Mouse (Mus musculus) lung, adult 2 months (tissue): Measurements from ENCODE around the gene Peli1.

ENCODE experiments used
- CTCF ChIP-seq: fragments of 200-500 bp; IDR thresholded peaks from 2 replicates; pipeline ENCODE4 v1.5.1; 2011; ENCODE audit warnings: mild to moderate bottlenecking, low read length, control low read depth; ENCODE audit not compliant: insufficient read depth
- POLR2A ChIP-seq: fragments of 200-500 bp; IDR thresholded peaks from 2 replicates; pipeline ENCODE4 v1.6.1; 2011; ENCODE audit warnings: low read depth, mild to moderate bottlenecking, control low read depth, low read length, borderline replicate concordance; ENCODE audit errors: extremely low read depth

DNA sequence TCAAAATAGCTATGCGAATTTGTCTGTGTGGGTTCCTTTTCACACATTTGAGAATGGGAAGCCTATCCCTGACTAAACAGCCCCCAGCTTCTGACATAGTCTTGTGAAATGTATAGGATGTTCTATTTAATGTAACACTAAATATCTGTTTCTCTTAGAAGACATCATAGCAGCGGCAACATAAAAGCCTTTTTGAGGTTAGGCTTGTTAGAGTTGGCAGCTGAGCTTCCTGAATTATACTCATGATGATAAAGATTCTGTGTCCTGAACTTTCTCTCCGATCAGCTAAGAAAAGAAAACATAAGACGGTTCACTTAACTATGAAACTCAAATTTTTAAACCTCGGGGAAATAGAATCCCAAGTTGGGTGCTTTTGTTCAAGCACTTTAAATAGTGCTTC lies 59.2 kb downstream of the Peli1 start:
- TF ChIP-seq CTCF: no peak
- no peak for TF ChIP-seq POLR2A
